Mouse (Mus musculus) stomach, postnatal 0 days (tissue): Measurements from ENCODE around the gene Krt79. TPM values are rescaled to one million over a fixed set of nuclear protein-coding genes. Genes with fewer than 3 reads are reported as not detected.

Source experiments
- ATAC-seq: fragments of 200-750 bp; cut with Nextera tagmentation; 2 replicates; pipeline ENCODE4 v1.8.0; 2017; ENCODE audit not compliant: low FRiP score, low TSS enrichment
- DNase-seq: peaks from one replicate; pipeline ENCODE4 v3.0.0-alpha.2; 2016; ENCODE audit warnings: low spot score
- H3K27ac ChIP-seq: fragments of 300-500 bp; sonication (generic); replicated peaks from 2 replicates; pipeline ENCODE4 v1.5.1; 2014; ENCODE audit warnings: mild to moderate bottlenecking, control low read depth
- H3K27me3 ChIP-seq: fragments of 300-500 bp; sonication (generic); 2 replicates; pipeline ENCODE4 v1.6.1; 2014; ENCODE audit warnings: low read length; ENCODE audit not compliant: control insufficient read depth, insufficient read depth
- H3K36me3 ChIP-seq: fragments of 300-500 bp; sonication (generic); 2 replicates; pipeline ENCODE4 v1.6.1; 2014; ENCODE audit warnings: low read length, mixed read lengths; ENCODE audit not compliant: control insufficient read depth, insufficient read depth
- H3K4me1 ChIP-seq: fragments of 300-500 bp; sonication (generic); replicated peaks from 2 replicates; pipeline ENCODE4 v1.6.1; 2014; ENCODE audit warnings: antibody characterized with exemption; ENCODE audit not compliant: control insufficient read depth, insufficient read depth
- H3K4me2 ChIP-seq: fragments of 300-500 bp; sonication (generic); replicated peaks from 2 replicates; pipeline ENCODE4 v1.6.1; 2014; ENCODE audit warnings: low read depth, mild to moderate bottlenecking, control low read depth, moderate library complexity
- H3K4me3 ChIP-seq: fragments of 300-500 bp; sonication (generic); 2 replicates; pipeline ENCODE4 v1.5.1; 2014; ENCODE audit warnings: low read depth, low read length, control low read depth
- H3K9ac ChIP-seq: fragments of 300-500 bp; sonication (generic); 2 replicates; pipeline ENCODE4 v1.6.1; 2014; ENCODE audit warnings: mild to moderate bottlenecking, low read length, control low read depth, mixed read lengths
- H3K9me3 ChIP-seq: fragments of 300-500 bp; sonication (generic); 2 replicates; pipeline ENCODE4 v1.6.1; 2016; ENCODE audit warnings: low read length; ENCODE audit not compliant: control insufficient read depth
- CTCF ChIP-seq: IDR thresholded peaks from 2 replicates; pipeline ENCODE4 v1.5.1; 2016; ENCODE audit warnings: antibody characterized with exemption, low read depth, mild to moderate bottlenecking, moderate library complexity
- EP300 ChIP-seq: optimal IDR thresholded peaks from 2 replicates; pipeline ENCODE3; 2016; ENCODE audit warnings: antibody characterized with exemption
- WGBS: fragments of 180-500 bp; shearing (Covaris S2); extraction: QIAGEN DNeasy Blood & Tissue Kit; methylation state at CpG from one replicate; pipeline ENCODE4 v1.1.7; 2014; 5-methylcytosine and 5-hydroxymethylcytosine counted together
- polyA plus RNA-seq: library from polyadenylated mRNA; unstranded; fragments of >200 nt; fragmentation: Nextera tagmentation; extraction: Ambion mirVana; gene quantifications from 2 replicates; pipeline ENCODE4 v1.2.1, GENCODE M21; 2015

Gene Krt79
- polyA plus RNA-seq, 1 experiment from 2014 or later: 12.2 TPM

DNA sequence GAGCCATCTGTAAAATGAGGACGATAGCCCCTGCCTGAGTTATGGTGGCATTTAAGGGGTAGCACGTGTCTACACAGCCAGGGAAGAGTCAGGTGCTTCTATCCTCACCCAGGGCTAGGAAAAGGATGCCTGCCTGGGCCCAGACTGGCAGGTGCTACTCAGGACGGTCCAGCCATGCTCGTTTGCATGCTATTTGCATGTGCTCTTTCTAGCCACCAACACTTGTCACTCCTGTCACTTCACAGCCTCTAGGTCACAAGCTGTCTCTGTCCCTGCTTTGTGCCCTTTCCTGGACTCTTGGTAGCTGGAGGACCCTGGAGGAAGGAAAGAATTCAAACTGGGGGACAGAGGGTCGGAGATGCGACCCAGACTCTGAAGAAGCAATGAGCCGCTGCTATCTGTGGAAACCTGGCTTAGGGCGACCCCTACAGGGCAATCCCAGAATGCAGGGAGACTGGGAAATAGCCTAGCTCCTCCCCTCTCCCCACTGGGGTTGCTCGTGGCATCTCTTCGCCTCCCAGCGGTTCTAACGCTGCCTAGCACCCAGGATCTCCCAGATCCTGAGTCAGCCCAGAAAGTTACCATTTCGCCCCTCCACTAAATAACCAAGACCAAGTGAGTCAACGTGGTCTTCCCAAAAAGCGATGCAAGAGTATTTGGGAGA lies 33.4 kb upstream of the Krt79 start:
- no peaks in the 10 kb centered on the region for H3K36me3 ChIP-seq
- ATAC-seq: peak; percentile 19; the same call in 1 of the 2 replicates
- peak overlapping the region; percentile 23 for H3K4me2 ChIP-seq
- no peaks in the 10 kb centered on the region for H3K27me3 ChIP-seq
- no peak overlapping the region for H3K4me3 ChIP-seq
- peak; percentile 96 for DNase-seq
- H3K27ac ChIP-seq: peak overlapping the region; percentile 99
- no peaks in the 10 kb centered on the region for H3K9me3 ChIP-seq
- H3K9ac ChIP-seq: peak overlapping the region; percentile 55
- TF ChIP-seq EP300 (no peak), CTCF (peak; percentile 99)
- 12% methylated on average over 15 of the region's 15 CpGs for WGBS
- peaks cover 30% of the 10 kb centered on the region for H3K4me1 ChIP-seq

DNA sequence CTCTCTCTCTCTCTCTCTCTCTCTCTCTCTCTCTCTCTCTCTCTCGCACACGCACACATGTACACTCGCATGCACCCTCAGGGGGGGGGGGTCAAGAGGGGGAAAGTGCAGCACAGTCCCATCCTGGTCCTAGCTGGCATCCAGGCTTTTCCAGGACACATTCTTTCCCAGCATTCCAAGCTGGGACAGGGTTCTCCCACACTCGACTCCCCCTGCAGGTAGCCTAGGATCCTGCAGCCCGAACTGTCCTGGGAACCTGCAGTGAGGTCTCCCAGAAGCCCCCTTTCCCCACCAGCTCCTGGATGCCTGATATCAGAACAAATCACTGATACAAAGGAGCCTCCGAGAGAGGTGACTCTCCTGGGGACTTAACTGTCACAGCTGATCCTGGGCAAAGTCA lies 30.4 kb upstream of the Krt79 start:
- Histone ChIP-seq H3K27ac (peak overlapping the region; percentile 69), H3K9ac (no peak overlapping the region), H3K4me2 (no peak overlapping the region), H3K36me3 (no peaks in the 10 kb centered on the region), H3K27me3 (no peaks in the 10 kb centered on the region), H3K4me3 (no peak overlapping the region), H3K4me1 (peaks cover 9% of the 10 kb centered on the region), H3K9me3 (no peaks in the 10 kb centered on the region)
- ATAC-seq (no peak), DNase-seq (peak; percentile 75)
- 11% methylated on average over 3 of the region's 6 CpGs for WGBS
- peak; percentile 86 for TF ChIP-seq CTCF
- no peak for TF ChIP-seq EP300

DNA sequence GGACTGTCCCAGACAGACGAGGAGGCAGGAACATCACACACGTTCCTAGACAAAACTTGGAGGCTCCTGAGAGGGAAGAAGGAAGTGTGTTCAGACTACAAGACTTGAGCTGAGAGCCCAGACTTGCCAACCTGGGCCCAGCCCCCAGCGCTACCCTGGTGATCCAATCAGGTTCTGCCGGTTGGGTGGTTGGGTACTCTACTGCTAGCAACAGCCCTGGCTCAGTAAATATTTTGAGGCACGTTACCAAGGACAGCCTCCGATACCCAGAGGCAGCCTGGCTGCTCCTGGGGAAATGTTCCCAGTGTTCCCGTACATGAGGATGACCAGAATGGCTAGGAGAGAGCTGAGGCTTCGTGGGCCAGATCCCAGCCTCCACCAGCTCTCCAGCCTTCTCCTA lies 26.7 kb upstream of the Krt79 start:
- H3K36me3 ChIP-seq: no peaks in the 10 kb centered on the region
- peak overlapping the region; percentile 78 for H3K27ac ChIP-seq
- no peak overlapping the region for H3K4me2 ChIP-seq
- no peaks in the 10 kb centered on the region for H3K27me3 ChIP-seq
- no peak overlapping the region for H3K4me3 ChIP-seq
- ATAC-seq (peak; percentile 92), DNase-seq (peak; percentile 91)
- WGBS: 48% methylated on average over 8 of the region's 8 CpGs
- H3K4me1 ChIP-seq: peaks cover 2% of the 10 kb centered on the region; the same call in 1 of the 2 replicates
- TF ChIP-seq EP300 (no peak), CTCF (no peak)
- no peak overlapping the region for H3K9ac ChIP-seq
- H3K9me3 ChIP-seq: no peaks in the 10 kb centered on the region

DNA sequence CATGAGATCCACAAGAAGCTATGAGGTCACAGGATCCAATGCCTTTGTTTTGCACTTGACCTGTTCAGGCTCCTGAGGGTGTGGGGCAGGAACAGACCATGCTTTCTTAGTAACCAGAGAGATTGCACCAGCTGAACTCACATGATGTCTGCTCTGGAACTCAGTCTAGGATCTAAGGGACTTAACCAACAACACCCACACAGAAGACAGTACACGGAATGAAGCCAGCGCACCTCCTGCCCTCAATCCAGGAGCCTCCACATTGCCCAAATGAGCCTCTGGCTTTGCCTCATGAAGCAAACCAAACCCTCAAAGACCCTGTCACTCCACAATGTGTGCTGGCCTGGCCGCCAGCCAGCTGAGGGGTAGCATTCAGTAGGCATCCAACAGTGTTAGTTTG lies 18.8 kb upstream of the Krt79 start:
- ATAC-seq: no peak
- Histone ChIP-seq H3K36me3 (no peaks in the 10 kb centered on the region), H3K4me3 (no peak overlapping the region), H3K27me3 (no peaks in the 10 kb centered on the region), H3K27ac (no peak overlapping the region), H3K9ac (no peak overlapping the region), H3K9me3 (no peaks in the 10 kb centered on the region), H3K4me2 (no peak overlapping the region), H3K4me1 (no peaks in the 10 kb centered on the region)
- DNase-seq: no peak
- WGBS: 88% methylated on average over 3 of the region's 3 CpGs
- TF ChIP-seq EP300 (no peak), CTCF (no peak)

DNA sequence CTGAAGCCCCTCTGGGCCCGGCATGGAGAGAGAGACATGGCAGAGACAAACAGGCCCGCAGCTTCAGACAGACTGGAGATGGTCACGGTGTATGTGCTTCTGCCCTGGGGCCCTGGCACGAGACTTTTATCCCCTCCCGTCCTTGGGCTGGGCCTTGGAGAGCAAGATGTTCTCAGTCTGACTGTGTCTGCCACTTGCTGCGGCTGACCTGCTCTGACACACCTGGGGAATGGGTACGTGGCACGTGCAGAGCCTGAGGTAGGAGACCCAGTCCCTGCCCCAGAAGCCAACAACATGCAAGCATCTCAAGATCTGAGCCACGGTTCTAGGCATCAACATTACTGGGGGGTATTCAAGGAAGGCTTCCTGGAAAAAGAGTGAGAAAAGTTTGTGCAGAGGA lies 14.1 kb upstream of the Krt79 start, which contains the start of gene Krt78:
Gene Krt78 (minus strand): TSS at position 101 of the 400 bp plus-strand sequence.
- H3K4me2 ChIP-seq: peak within 1 kb of the TSS; percentile 25

More for the DNA sequence above, 14.1 kb upstream of the Krt79 start, which contains the start of gene Krt78:
- ATAC-seq: no peak
- Histone ChIP-seq H3K4me3 (no peak within 1 kb of the TSS), H3K27ac (peak within 1 kb of the TSS; percentile 89), H3K4me1 (peaks cover 7% of the 10 kb centered on the region; the same call in 1 of the 2 replicates), H3K9ac (no peak within 1 kb of the TSS), H3K27me3 (no peaks in the 10 kb centered on the region), H3K36me3 (no peaks in the 10 kb centered on the region), H3K9me3 (no peaks in the 10 kb centered on the region)
- WGBS: 73% methylated on average over 9 of the region's 9 CpGs
- DNase-seq: no peak
- TF ChIP-seq CTCF (no peak), EP300 (no peak)
